Mouse (Mus musculus) kidney, postnatal 4 days (tissue): ENCODE results near the gene Btbd35f28.
"Not testable (repeated sequence)": the region's sequence is repeated elsewhere in the genome, so short reads cannot be mapped to it uniquely, and the experiment has no call there.

ENCODE experiments used
- DNase-seq, 2 experiments: peaks; one replicate each; pipeline ENCODE4 v3.0.0; 2021; ENCODE audit warnings: mixed read lengths in 2 of 2

The Btbd35f28 gene

GRCm38 (mm10) chrX:4196276-4196675 lies at the start of gene Btbd35f28:
TSS of gene Btbd35f28 (plus strand) at chrX:4196576.
- DNase-seq, result not testable (repeated sequence)
